Mouse (Mus musculus): ENCODE measurements around the gene Slc2a6. TPM values are rescaled to one million over a fixed set of nuclear protein-coding genes. Genes with fewer than 3 reads are reported as not detected.

Gene Slc2a6
- total RNA-seq, 1 experiment from 2014 or later = 48.4 TPM

- ATAC-seq (replicated peaks; ENCODE audit: insufficient number of reproducible peaks, low FRiP score, low TSS enrichment, poor library complexity, severe bottlenecking) = no peak
Observed at GRCm38 (mm10) chr2:27039286-27039685, 11.5 kb upstream of the Slc2a6 start.

GRCm38 (mm10) chr2:27038596-27038995, 10.8 kb upstream of the Slc2a6 start:
- 0 out of 2 replicates have a peak, but pooled peaks have one; percentile 47 for ATAC-seq (replicated peaks; ENCODE audit: insufficient number of reproducible peaks, low FRiP score, low TSS enrichment, poor library complexity, severe bottlenecking)

DNA sequence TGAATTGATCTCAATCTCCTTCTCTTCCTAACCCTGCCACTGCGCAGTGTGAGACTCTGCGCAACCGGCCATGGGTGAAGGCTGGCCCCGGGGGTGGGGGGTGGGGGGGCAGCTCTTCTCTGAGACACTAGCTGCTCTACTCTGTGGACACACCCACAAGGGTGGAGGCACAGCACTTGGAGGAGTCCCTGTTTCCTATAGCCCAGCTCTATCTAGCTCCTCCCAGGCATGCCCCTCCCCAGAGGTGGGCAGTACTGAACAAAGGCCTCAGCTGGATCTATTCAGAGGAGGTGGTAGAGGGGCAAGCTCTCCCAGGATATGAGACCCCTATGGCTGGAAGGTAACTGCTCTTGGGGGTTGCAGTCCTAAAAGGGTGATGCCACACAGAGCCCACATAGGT, 9.2 kb upstream of the Slc2a6 start:
- no peak for ATAC-seq (replicated peaks; ENCODE audit: insufficient number of reproducible peaks, low FRiP score, low TSS enrichment, poor library complexity, severe bottlenecking)

GRCm38 (mm10) chr2:27036003-27036402, 8.2 kb upstream of the Slc2a6 start:
- no peak for ATAC-seq (replicated peaks; ENCODE audit: insufficient number of reproducible peaks, low FRiP score, low TSS enrichment, poor library complexity, severe bottlenecking)

DNA sequence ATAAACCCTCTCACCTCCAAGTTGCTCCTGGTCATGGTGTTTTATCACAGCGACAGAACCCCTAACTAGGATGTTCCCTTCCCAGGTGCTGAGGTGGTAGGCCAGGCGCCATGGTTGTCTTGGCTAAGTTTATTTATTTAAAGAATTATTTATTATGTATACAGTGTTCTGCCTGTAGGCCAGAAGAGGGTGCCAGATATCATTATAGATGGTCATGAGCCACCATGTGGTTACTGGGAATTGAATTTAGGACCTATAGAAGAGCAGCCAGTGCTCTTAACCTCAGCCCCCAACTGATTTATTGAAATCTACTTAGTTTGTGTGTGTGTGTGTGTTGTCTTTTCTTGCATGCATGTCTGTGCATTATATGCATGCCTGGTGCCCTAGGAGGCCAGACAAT, 4.6 kb upstream of the Slc2a6 start:
- no peak for ATAC-seq (replicated peaks; ENCODE audit: insufficient number of reproducible peaks, low FRiP score, low TSS enrichment, poor library complexity, severe bottlenecking)

- ATAC-seq (replicated peaks; ENCODE audit: insufficient number of reproducible peaks, low FRiP score, low TSS enrichment, poor library complexity, severe bottlenecking) = peak; percentile 48
Observed at GRCm38 (mm10) chr2:27028437-27029015, 728 bp upstream of the Slc2a6 start.

GRCm38 (mm10) chr2:27026857-27027617, 761 bp downstream of the Slc2a6 start:
- ATAC-seq (replicated peaks; ENCODE audit: insufficient number of reproducible peaks, low FRiP score, low TSS enrichment, poor library complexity, severe bottlenecking) = peak; percentile 14; the same call in 1 of the 2 replicates

DNA sequence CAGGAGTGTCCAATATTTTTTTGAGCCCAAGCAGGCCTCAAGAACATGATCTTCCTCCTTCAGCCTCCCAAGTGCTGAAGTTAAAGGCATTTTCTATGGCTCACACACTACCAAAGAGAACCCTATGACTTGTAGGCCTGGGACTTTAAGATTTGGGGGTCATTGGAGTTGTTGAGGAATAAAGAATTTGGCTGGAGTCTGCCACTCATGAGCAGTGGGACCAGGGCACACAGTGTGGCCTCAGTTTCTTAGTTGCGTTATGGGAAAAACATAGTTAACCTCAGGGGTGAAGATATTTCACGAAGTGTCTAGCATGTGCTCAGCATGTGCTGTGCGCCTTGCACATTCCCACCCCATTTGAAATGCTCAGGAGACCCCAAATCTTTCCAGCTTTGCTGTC, 1.5 kb downstream of the Slc2a6 start:
- ATAC-seq (replicated peaks; ENCODE audit: insufficient number of reproducible peaks, low FRiP score, low TSS enrichment, poor library complexity, severe bottlenecking) = no peak

DNA sequence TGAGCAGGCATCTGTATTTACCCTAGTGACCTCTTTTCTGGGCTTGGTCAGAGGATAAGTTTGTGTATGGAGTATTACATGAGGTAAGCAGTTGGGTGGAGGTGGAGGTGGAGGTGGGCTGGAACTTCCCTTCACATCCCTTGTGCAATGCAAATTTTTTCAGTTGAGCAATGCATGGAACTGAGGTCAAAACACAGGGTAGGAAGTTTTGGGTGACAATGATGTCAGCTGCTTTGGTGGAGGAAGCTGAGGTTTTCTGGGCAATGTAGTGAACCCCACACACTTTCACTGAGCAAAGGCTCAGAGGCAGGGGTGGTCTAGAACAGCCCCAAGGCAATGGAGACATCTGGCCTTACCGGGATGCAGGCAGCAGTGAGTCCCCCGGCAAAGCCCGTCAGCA, 2.3 kb downstream of the Slc2a6 start:
- peak; percentile 47 for ATAC-seq (replicated peaks; ENCODE audit: insufficient number of reproducible peaks, low FRiP score, low TSS enrichment, poor library complexity, severe bottlenecking)

GRCm38 (mm10) chr2:27024136-27024535, 3.7 kb downstream of the Slc2a6 start:
- no peak for ATAC-seq (replicated peaks; ENCODE audit: insufficient number of reproducible peaks, low FRiP score, low TSS enrichment, poor library complexity, severe bottlenecking)

DNA sequence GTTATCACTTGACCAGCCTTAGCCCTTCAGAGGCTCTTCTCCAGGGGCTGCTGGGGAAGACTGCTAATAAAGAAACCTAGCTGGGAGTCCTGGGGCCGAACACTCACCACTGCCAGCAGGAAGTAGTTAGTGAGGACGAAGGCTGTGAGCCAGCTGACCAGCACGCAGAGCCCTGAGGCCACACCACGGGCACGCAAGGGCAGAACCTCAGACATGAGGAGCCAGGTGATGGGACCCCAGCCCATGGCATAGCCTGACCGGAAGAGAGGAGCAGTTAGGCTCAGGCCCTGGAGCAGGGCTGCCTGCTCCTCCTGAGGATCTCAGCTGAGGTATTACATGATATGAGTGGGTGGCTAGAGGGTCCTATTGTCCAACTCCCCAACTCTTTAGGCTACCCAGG, 5.2 kb downstream of the Slc2a6 start:
- ATAC-seq (replicated peaks; ENCODE audit: insufficient number of reproducible peaks, low FRiP score, low TSS enrichment, poor library complexity, severe bottlenecking) = no peak

DNA sequence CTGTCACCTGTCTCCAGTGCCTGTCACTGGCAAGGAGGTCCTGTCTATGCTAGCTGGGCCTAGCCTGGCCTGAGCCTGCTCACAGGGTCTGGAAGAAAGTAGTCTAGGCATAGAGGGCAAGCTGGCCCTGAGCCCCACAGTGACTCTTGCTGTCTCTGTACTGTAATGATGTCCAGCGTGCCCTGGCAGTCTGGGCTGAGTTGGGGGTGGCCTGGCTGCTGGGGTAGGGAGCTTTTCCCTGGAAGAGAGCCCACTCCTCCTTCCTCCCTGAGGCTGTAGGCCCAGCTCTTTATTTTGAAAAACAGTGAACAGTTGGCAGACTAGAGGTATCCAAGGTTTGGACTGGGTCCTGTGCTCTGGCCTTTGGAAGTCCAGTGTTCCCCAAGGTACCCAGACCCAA, 6.7 kb downstream of the Slc2a6 start:
- ATAC-seq (replicated peaks; ENCODE audit: insufficient number of reproducible peaks, low FRiP score, low TSS enrichment, poor library complexity, severe bottlenecking) = no peak

DNA sequence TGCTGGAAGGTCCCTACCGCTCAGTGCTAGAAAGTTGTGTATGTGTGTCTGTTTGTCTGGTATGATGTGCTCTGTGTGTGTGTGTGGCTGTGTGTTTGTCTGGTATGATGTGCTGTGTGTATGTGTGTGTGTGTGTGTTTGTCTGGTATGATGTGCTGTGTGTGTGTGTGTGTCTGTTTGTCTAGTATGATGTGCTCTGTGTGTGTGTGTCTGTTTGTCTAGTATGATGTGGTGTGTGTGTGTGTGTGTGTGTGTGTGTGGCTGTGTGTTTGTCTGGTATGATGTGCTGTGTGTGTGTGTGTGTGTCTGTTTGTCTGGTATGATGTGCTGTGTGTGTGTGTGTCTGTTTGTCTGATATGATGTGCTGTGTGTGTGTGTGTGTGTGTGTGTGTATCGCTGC, 8.3 kb downstream of the Slc2a6 start:
- no peak for ATAC-seq (replicated peaks; ENCODE audit: insufficient number of reproducible peaks, low FRiP score, low TSS enrichment, poor library complexity, severe bottlenecking)

- peak; percentile 60 for ATAC-seq (replicated peaks; ENCODE audit: insufficient number of reproducible peaks, low FRiP score, low TSS enrichment, poor library complexity, severe bottlenecking)
Observed at GRCm38 (mm10) chr2:27017802-27018201, 10.0 kb downstream of the Slc2a6 start.

- peak; percentile 73 for ATAC-seq (replicated peaks; ENCODE audit: insufficient number of reproducible peaks, low FRiP score, low TSS enrichment, poor library complexity, severe bottlenecking)
Observed at GRCm38 (mm10) chr2:27009714-27010244, 18.0 kb downstream of the Slc2a6 start, which contains the start of gene Cacfd1. TSS of gene Cacfd1 (plus strand) at chr2:27009926.

DNA sequence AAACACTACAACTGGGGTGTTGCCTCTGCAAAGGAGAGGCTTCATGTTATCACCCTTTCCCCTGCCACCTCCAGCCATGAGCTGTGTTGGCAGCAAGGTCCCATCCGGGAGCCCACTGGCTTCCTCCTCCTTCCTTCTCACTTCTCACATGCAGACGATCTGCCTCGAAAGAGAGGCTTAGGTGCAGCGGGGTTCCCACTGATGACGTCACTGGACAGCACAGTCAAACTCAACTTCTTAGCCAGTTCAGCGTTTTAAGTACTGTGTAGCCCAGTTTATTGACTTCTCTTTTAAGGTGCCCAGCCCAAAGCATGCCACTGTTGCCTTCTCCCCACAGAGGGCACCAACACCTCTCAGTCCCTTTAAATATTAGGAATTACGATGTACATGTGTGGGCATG, 20.1 kb downstream of the Slc2a6 start:
- no peak for ATAC-seq (replicated peaks; ENCODE audit: insufficient number of reproducible peaks, low FRiP score, low TSS enrichment, poor library complexity, severe bottlenecking)

DNA sequence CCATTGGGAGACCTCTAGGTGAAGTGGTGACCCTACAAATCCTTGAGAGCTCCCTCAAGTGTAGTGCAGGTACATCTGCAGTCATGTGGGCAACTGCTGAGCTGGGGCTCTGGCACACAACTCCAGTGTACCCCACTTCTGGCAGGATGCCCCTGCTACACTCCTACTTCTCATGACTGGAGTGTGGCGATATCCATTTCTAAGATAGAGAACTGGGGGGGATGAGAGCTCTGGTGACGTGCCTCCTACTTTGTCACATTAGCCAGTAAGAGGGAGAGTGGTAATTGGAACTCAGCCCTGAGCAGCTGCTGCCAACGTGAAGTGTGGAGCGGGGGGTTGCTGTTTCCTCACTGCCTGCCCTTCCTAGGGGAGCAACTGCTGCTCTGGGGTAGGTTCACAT, 21.5 kb downstream of the Slc2a6 start:
- ATAC-seq (replicated peaks; ENCODE audit: insufficient number of reproducible peaks, low FRiP score, low TSS enrichment, poor library complexity, severe bottlenecking) = no peak

GRCm38 (mm10) chr2:26997993-26998392, 29.8 kb downstream of the Slc2a6 start:
- no peak for ATAC-seq (replicated peaks; ENCODE audit: insufficient number of reproducible peaks, low FRiP score, low TSS enrichment, poor library complexity, severe bottlenecking)

DNA sequence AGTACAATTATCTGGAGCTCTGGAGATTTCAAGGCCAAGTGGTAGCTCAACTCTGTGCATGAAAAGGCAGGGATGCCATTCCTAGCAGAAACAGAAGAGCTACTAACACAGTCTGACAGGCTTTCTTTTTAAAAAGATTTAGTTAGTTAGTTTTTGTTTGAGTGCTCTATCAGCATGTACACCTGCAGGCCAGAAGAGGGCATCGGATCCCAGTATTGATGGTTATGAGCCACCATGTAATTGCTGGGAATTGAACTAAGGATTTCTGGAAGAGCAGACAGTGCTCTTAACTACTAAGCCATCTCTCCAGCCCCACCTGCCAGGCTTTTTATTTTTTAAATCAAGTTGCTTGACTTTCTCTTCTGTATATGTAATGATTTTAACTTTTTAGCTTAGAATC, 30.3 kb downstream of the Slc2a6 start:
- no peak for ATAC-seq (replicated peaks; ENCODE audit: insufficient number of reproducible peaks, low FRiP score, low TSS enrichment, poor library complexity, severe bottlenecking)

- no peak for ATAC-seq (replicated peaks; ENCODE audit: insufficient number of reproducible peaks, low FRiP score, low TSS enrichment, poor library complexity, severe bottlenecking)
Observed at GRCm38 (mm10) chr2:26993936-26994335, 33.9 kb downstream of the Slc2a6 start.
